Mouse (Mus musculus) lung, postnatal 0 days (tissue): ENCODE results near the gene Zfyve21. TPM values are rescaled to one million over a fixed set of nuclear protein-coding genes. Genes with fewer than 3 reads are reported as not detected.

Experiments used
- ATAC-seq: fragments of 200-750 bp; cut with Nextera tagmentation; 2 replicates; pipeline ENCODE4 v1.8.0; 2017; ENCODE audit warnings: moderate library complexity
- DNase-seq: peaks from one replicate; pipeline ENCODE4 v3.0.0-alpha.2; 2016; ENCODE audit warnings: low spot score
- H3K27ac ChIP-seq: fragments of 300-500 bp; sonication (generic); 2 replicates; pipeline ENCODE4 v1.5.1; 2014; ENCODE audit warnings: antibody characterized with exemption, mild to moderate bottlenecking, low read length, mixed read lengths
- H3K27me3 ChIP-seq: fragments of 300-500 bp; sonication (generic); replicated peaks from 2 replicates; pipeline ENCODE4 v1.6.1; 2014; ENCODE audit warnings: low read length, mixed read lengths; ENCODE audit not compliant: insufficient read depth
- H3K36me3 ChIP-seq: fragments of 300-500 bp; sonication (generic); 2 replicates; pipeline ENCODE4 v1.6.1; 2014; ENCODE audit warnings: low read length, mixed read lengths; ENCODE audit not compliant: insufficient read depth
- H3K4me1 ChIP-seq: fragments of 300-500 bp; sonication (generic); 2 replicates; pipeline ENCODE4 v1.6.1; 2014; ENCODE audit warnings: antibody characterized with exemption, low read depth, low read length, mixed read lengths; ENCODE audit not compliant: insufficient read depth
- H3K4me2 ChIP-seq: fragments of 300-500 bp; sonication (generic); replicated peaks from 2 replicates; pipeline ENCODE4 v1.6.1; 2014; ENCODE audit warnings: low read depth, mild to moderate bottlenecking, low read length, moderate library complexity, mixed read lengths
- H3K4me3 ChIP-seq: fragments of 300-500 bp; sonication (generic); 2 replicates; pipeline ENCODE4 v1.5.1; 2014; ENCODE audit warnings: low read depth, low read length
- H3K9ac ChIP-seq: fragments of 300-500 bp; sonication (generic); replicated peaks from 2 replicates; pipeline ENCODE4 v1.6.1; 2014; ENCODE audit warnings: low read depth, mild to moderate bottlenecking
- H3K9me3 ChIP-seq: fragments of 300-500 bp; sonication (generic); 2 replicates; pipeline ENCODE4 v1.6.1; 2016; ENCODE audit warnings: low read length, mixed read lengths
- CTCF ChIP-seq: IDR thresholded peaks from 2 replicates; pipeline ENCODE4 v1.5.1; 2016; ENCODE audit warnings: antibody characterized with exemption, mild to moderate bottlenecking
- EP300 ChIP-seq: IDR thresholded peaks from 2 replicates; pipeline ENCODE4 v1.6.1; 2016; ENCODE audit warnings: antibody characterized with exemption, mild to moderate bottlenecking, control low read depth
- WGBS: fragments of 180-500 bp; shearing (Covaris S2); extraction: QIAGEN DNeasy Blood & Tissue Kit; methylation state at CpG from one replicate; pipeline ENCODE4 v1.1.7; 2014; 5-methylcytosine and 5-hydroxymethylcytosine counted together
- polyA plus RNA-seq: library from polyadenylated mRNA; unstranded; fragments of >200 nt; fragmentation: Nextera tagmentation; extraction: Ambion mirVana; gene quantifications from 2 replicates; pipeline ENCODE4 v1.2.1, GENCODE M21; 2015

The Zfyve21 gene
- polyA plus RNA-seq = 160 and 163 TPM in 2 replicates

- no peaks in the 10 kb centered on the region for H3K27me3 ChIP-seq
- H3K4me1 ChIP-seq = peaks cover 26% of the 10 kb centered on the region
- DNase-seq = peak; percentile 100
- under 1% methylated on average over 80 of the region's 87 CpGs for WGBS
- peak within 1 kb of the TSS; percentile 98 for H3K27ac ChIP-seq
- no peak; the same call in 1 of the 2 replicates for TF ChIP-seq EP300
- TF ChIP-seq CTCF = no peak
- H3K36me3 ChIP-seq = no peaks in the 10 kb centered on the region
- ATAC-seq = peak; percentile 95
- H3K4me2 ChIP-seq = peak within 1 kb of the TSS; percentile 81
- peak within 1 kb of the TSS; percentile 83 for H3K9ac ChIP-seq
- no peaks in the 10 kb centered on the region for H3K9me3 ChIP-seq
- H3K4me3 ChIP-seq = peak within 1 kb of the TSS; percentile 70
Measured at GRCm38 (mm10) chr12:111813766-111814617, at the start of gene Zfyve21, which contains the start of gene Xrcc3. Zfyve21 (plus strand) TSS chr12:111814170. Xrcc3 (minus strand) TSS chr12:111813873.

- H3K36me3 ChIP-seq = no peaks in the 10 kb centered on the region
- 64% methylated on average over 16 of the region's 16 CpGs for WGBS
- TF ChIP-seq EP300 (no peak), CTCF (no peak)
- ATAC-seq (peak; percentile 57), DNase-seq (peak; percentile 69)
- peak overlapping the region; percentile 47; the same call in 1 of the 2 replicates for H3K27ac ChIP-seq
- no peak overlapping the region for H3K4me2 ChIP-seq
- H3K9ac ChIP-seq = no peak overlapping the region
- no peaks in the 10 kb centered on the region for H3K9me3 ChIP-seq
- H3K27me3 ChIP-seq = no peaks in the 10 kb centered on the region
- no peak overlapping the region for H3K4me3 ChIP-seq
- H3K4me1 ChIP-seq = peaks cover 3% of the 10 kb centered on the region; the same call in 1 of the 2 replicates
Measured at GRCm38 (mm10) chr12:111766313-111767236, 47.4 kb upstream of the Zfyve21 start.

DNA sequence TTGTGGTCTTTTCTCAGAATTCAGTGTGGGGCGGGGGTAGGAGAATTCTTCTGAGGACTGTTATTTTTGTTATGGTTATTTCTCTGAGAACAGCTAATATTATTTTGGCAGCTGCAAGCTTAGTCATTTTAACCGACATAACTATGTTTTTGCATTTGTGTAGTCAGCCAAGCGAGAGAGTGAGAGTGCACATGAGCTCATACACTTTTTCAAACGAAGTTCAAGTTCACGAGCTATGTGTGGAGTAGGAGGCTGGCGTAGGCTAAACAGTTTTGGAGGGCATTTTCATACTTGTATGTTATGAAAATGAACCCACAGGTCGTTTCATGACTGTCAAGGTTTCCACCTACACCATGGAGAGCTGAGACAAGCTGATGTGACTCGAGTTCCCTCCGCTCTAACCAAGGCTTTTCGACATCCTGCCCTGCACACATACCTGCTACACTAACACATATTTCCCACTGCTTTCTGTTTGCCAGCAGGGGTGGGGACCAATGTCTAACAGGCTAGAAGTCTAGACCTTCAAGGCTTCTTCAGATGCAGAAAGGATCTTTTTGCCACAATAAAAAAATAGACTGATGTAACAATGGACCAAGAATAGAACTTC, 45.5 kb upstream of the Zfyve21 start:
- 83% methylated on average over 10 of the region's 10 CpGs for WGBS
- Histone ChIP-seq H3K9ac (no peak overlapping the region), H3K4me1 (peaks cover 3% of the 10 kb centered on the region; the same call in 1 of the 2 replicates), H3K27ac (no peak overlapping the region), H3K9me3 (no peaks in the 10 kb centered on the region), H3K4me2 (no peak overlapping the region), H3K4me3 (no peak overlapping the region), H3K36me3 (peaks cover 5% of the 10 kb centered on the region; the same call in 1 of the 2 replicates), H3K27me3 (no peaks in the 10 kb centered on the region)
- TF ChIP-seq CTCF = no peak
- TF ChIP-seq EP300 = no peak
- DNase-seq (peak; percentile 36), ATAC-seq (no peak)

DNA sequence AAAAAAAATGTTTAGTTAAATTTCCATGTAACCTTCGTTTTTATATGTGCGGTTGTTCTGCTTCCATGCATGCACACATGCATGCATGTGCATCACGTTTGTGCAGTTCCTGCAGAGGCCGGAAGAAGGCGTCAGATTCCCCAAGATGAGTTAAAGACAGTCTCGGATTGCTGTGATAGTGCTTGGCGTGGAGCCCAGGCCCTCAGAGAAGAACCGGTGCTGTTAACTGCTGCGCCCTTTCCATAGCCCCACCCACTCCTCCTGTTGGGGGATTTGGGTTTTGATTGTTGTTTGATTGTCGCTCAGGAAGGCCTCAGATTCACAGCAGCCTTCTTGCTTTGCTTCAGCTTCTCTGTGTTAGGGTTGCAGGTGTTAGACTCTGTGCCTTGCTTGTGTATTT, 44.7 kb upstream of the Zfyve21 start:
- DNase-seq (peak; percentile 90), ATAC-seq (peak; percentile 54)
- H3K9ac ChIP-seq = no peak overlapping the region
- 23% methylated on average over 10 of the region's 10 CpGs for WGBS
- H3K4me3 ChIP-seq = no peak overlapping the region
- H3K9me3 ChIP-seq = no peaks in the 10 kb centered on the region
- H3K27ac ChIP-seq = peak overlapping the region; percentile 20; the same call in 1 of the 2 replicates
- H3K36me3 ChIP-seq = peaks cover 12% of the 10 kb centered on the region; the same call in 1 of the 2 replicates
- H3K27me3 ChIP-seq = no peaks in the 10 kb centered on the region
- peaks cover 3% of the 10 kb centered on the region; the same call in 1 of the 2 replicates for H3K4me1 ChIP-seq
- TF ChIP-seq CTCF = peak; percentile 66
- no peak for TF ChIP-seq EP300
- no peak overlapping the region for H3K4me2 ChIP-seq

DNA sequence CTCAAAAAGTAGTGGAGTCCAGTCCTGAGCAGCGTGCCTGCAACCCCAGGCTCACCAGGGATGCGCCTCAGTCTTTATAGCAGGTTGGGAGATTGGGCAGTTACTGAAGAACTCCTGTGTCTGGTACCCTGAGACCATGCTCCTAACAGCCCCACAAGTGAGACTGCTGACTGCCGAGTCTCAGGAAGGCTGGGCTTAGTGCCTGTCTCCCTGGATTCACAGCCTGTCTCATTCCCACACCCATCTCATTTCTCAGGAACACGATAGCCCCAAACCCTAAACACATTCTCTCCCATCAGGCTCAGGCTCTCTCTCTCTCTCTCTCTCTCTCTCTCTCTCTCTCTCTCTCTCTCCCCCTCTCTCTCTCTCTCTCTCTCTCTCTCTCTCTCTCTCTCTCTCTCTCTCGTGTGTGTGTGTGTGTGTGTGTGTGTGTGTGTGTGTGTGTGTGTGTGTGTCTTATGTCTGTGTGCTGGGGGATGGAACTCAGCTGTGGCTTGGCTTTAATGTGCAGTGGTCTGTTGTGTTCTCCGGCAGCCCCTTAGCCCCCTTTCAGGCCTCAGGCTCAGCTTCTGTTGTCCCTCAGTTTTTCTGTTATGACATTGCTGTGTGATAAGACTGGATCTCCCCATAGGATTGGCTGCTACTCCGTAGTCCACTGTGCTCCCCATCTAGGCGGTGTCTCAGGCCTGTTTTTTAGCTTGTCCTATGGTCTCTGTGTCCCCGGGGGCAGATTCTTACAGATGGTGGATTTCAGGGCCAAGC, 44.0 kb upstream of the Zfyve21 start:
- peaks cover 3% of the 10 kb centered on the region; the same call in 1 of the 2 replicates for H3K4me1 ChIP-seq
- no peak overlapping the region for H3K4me3 ChIP-seq
- H3K9ac ChIP-seq = no peak overlapping the region
- peak overlapping the region; percentile 47 for H3K27ac ChIP-seq
- DNase-seq (peak; percentile 51), ATAC-seq (peak; percentile 37)
- 57% methylated on average over 9 of the region's 9 CpGs for WGBS
- H3K9me3 ChIP-seq = no peaks in the 10 kb centered on the region
- H3K4me2 ChIP-seq = no peak overlapping the region
- no peak for TF ChIP-seq EP300
- peaks cover 14% of the 10 kb centered on the region; the same call in 1 of the 2 replicates for H3K36me3 ChIP-seq
- no peaks in the 10 kb centered on the region for H3K27me3 ChIP-seq
